Mouse (Mus musculus): Measurements from ENCODE around the gene Rnf225. TPM values are rescaled to one million over a fixed set of nuclear protein-coding genes. Genes with fewer than 3 reads are reported as not detected.
A peak's percentile ranks its signal among the peaks of the same experiment; 100 is the strongest.
"Not testable (repeated sequence)": the region's sequence is repeated elsewhere in the genome, so short reads cannot be mapped to it uniquely, and the experiment has no call there.

Gene Rnf225
- polyA plus RNA-seq, 1 experiment: 0.86 TPM

DNA sequence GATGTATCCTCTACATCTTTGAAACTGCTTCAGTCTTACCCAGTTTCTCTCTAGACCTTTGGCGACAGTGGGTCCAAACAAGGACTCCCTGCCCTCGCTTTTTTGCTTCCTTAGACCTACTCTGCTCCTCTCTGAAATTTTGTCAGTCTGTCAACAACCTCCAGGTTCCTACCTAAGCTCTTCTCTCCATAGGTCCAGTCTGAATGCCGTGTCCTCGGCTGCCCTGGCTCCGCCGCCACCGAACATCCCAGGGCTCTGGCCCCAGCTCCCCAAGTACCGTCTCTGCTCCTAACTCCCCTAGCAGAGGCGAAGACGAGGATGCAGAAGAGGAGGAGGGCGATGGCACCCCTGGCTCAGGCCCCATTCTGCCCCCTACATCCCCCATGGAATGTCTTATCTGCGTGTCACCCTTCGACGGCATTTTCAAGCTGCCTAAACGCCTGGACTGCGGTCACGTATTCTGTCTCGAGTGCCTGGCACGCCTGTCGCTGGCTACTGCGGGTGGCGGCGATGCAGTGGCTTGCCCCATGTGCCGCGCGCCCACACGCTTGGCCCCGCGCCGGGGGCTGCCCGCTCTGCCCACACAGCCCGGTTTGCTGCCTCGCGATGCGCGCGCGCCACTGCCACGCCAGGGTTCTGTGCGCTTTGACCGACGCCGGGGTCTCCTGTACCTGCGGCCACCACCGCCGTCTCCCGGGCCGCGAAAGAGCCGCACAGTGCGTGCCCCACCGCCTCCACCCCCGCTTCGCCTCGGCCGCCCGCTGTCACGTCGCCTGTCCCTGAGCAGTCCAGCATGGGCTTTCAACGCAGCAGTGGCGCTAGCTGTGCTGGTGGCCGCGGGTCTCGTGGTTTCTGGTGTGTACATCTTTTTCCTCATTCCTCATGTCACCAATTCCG is 725 bp downstream of the Rnf225 start:
- peak in 1 of 2 experiments; percentile 42 for DNase-seq (ENCODE audit: extremely low spot score in 1 of 2, low spot score in 1 of 2)

DNA sequence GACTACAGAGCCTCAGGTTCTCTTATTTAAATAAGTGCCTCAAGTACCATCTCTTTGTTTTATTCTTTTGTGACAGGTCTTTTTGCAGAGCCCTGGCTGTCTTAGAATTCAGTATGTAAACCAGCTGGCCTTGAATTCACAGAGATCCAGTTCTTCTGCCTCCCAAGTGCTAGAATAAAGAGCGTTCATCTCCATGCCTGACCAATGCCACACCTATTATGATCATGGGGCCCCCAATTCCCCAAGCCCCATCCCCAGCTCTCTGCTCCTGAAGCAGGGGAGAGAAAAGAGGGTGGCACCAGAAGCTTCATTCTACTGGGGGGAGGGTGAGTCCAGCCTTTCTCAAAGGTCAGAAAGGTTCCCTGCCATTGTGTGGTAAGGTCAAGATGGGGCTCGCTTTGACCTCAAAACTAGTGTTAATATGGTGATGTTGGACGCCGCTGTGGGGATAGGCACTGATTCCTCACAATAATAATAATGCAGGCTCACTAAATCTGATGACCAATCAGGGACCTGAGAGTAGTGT is 6.5 kb downstream of the Rnf225 start:
- no peak for DNase-seq (ENCODE audit: extremely low spot score in 1 of 2, low spot score in 1 of 2)

DNA sequence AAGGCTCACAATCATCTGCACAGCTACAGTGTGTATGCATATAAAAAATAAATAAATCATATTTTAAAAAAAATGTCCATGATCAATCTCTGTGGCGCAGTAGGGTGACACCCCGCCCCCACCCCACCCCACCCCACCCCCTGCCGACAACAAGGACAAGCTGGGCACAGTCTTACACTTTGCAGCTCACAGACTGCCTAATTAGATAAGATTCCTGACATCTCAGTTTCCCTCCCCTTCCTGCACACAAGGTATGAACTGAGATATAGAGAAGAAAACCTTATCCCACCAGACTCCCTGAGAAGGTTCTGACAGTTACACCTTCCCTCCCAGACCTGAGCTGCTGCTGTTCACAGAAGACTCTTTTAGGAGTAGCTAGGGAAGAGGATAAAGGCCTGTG is 7.6 kb downstream of the Rnf225 start:
- DNase-seq (ENCODE audit: extremely low spot score in 1 of 2, low spot score in 1 of 2): no peak

DNA sequence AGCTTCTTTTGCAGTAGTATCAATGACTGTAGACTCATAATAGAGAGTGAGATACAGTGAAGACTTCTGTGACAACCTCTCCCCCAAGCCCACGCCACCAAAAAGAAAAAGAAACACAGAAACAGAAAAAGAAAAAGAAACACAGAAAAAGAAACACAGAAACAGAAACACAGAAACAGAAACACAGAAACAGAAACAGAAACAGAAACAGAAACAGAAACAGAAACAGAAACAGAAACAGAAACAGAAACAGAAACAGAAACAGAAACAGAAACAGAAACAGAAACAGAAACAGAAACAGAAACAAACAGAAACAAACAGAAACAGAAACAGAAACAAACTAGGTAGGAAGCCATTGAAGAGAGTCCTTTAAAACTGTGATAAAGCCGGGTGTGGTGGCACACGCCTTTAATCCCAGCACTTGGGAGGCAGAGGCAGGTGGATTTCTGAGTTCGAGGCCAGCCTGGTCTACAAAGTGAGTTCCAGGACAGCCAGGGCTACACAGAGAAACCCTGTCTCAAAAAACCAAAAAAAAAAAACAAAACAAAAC is 10.1 kb downstream of the Rnf225 start:
- DNase-seq (ENCODE audit: extremely low spot score in 1 of 2, low spot score in 1 of 2): not testable (repeated sequence)

DNA sequence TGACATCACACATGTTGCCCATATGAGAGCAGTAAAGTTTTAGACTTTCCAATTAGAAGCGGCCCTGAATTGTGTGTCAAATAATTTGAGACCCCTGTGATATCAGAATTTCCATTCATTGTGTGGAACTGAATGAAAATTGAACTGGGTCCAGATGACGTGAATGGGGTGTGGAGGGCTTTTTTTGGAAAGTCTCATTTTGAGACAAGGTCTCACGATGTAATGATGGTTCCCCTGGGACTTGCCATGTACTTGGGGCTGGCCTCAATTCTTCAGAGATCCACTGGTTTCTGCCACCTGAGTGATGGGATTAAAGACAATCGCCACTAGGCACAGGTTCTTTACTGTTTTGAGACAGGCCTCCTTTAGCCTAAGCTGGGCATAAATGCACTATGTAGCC is 13.4 kb downstream of the Rnf225 start:
- no peak for DNase-seq (ENCODE audit: extremely low spot score in 1 of 2, low spot score in 1 of 2)

DNA sequence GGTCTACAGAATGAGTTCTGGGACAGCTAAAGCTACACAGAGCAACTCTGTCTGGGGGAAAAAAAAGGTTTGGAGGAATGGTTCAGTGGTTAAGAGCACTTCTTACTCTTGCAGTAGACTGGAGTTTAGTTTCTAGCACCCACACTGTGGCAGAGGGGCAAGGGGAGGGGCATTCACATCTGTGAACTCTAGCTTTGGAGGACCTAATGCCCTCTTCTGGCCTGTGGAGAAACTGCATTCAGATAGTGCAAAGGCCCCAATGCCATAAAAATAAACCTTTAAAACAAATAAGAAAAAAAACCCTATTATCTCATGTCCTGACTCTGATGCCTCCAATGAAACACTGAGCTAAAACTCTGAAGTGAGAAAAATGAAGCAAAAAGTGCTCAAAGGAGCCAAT is 16.3 kb downstream of the Rnf225 start:
- no peak for DNase-seq (ENCODE audit: extremely low spot score in 1 of 2, low spot score in 1 of 2)

DNA sequence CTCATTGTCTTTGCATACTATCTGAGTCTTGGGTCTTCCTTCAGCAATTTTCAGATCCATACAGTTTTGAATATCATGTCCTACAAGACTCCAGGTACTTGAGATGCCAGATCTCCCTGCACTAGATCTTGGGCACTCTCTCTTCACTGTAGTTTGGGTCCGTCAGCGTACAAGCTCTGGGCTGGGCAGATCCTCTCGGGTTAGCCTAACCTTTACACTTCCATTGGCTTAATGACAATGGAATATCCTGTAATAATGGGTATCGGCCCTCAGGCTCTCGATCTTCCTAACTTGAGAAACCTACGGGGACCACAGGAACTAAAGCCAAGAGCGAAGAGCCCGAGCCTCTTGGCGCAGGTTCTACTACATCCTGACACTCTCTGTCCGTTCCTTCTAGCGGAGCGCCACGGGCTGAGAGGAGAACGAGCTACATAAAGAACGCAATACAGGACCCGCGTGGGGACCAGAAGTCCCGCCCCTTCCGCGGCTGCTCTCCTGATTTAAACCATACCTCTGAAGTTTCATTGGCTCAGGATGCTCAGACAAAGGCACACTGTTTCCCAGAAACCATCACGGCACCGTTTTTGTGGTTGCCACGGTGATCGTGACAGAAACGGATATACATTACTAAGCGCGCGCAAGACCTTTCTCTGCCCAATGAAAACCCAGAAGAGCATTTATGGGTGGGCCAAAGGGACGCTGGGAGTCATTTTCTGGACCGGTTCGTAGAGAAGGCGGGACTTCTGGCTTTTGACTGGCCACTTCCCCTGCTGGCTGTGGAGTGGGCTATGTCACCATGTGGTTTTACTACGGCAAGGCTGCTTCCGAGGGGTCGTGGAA is 22.0 kb downstream of the Rnf225 start:
- DNase-seq (ENCODE audit: extremely low spot score in 1 of 2, low spot score in 1 of 2): peak; percentile 98 to 99

DNA sequence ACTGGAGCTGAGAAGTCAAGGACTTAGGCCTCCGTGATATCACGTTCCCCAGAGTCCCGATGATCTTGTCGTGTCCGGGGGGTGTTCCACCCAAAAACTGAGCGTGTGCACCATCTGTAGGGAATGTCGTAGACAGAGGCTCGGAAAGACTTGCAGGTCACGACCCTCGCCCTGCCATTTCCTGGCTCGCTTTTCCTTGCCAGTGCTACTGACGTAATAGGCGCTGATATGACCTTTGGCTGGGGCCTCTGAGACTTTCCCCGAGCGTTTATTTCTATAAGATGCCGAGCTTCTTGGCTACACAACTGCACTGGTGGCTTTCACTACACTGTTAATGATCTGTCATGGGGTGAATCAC is 22.6 kb downstream of the Rnf225 start:
- DNase-seq (ENCODE audit: extremely low spot score in 1 of 2, low spot score in 1 of 2): no peak

DNA sequence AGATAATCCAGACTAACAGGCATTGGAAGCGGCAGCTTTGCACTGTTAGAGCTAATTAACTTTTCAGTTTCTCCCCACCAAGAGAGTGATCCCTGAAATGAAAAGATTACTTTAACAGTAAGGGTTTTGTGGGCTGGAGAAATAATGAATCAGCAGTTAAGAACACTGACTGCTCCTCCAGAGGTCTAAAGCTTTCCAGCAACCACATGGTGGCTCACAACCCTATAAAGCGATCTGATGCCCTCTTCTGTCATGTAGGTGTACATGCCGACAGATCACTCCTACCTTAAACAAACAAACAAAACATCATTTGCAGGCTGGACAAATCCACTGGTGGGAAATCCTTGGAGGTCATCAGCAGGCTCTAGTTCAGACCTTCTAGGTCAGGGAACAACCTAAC is 27.7 kb downstream of the Rnf225 start:
- no peak for DNase-seq (ENCODE audit: extremely low spot score in 1 of 2, low spot score in 1 of 2)

DNA sequence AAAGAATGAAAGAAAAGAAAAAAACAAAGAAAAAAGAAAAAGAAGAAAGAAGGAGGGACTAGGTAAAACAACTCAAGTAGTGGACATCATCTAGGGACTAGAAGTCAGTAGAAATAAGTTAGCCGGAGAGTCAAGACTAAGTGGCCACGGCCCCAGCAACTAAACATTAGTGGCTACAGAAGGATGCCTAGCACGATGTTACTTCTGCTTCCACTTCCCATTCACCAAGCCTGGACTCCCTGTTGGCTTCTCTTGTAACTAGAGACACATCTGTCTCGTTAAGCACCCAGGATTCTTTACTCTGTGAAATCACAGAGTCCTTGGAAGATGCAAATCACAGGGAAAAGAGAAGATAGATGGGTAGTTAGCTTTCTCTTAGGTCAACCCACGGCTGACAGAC is 30.3 kb downstream of the Rnf225 start:
- DNase-seq (ENCODE audit: extremely low spot score in 1 of 2, low spot score in 1 of 2): no peak

DNA sequence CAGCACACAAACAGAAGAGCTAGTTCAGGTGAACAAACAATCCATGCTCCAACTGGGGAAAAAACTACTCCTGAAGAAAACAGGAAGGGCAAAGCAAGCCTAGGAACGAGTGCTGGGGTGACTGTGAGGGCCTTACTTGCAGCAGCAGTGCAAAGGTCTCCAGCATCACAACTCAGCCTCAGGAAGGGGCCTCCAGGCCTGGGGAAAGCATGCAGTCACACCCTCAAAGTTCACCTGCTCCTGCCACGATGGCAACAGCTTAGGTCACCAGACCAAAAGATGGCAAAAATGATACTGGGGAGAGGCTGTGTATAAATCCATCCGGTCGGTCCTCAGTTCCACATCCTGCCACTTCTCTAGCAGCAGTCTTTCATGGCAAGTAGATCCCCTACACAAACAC is 31.7 kb downstream of the Rnf225 start:
- no peak for DNase-seq (ENCODE audit: extremely low spot score in 1 of 2, low spot score in 1 of 2)

DNA sequence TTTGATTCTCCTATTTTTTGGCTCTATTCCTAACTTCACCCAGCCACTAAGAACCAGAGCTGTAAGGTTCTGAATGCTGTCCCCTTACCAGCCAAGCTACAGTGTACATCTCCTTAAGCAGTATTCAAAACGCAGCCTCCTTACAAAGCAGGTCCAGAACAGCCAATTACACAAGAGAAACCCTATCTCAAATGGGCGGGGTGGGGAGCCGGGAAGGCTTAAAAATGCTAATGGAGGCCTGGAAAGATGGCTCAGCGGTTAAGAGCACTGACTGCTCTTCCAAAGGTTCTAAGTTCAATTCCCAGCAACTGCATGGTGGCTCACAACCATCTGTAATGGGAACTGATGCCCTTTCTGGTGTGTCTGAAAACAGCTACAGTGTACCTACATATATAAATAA is 32.5 kb downstream of the Rnf225 start:
- no peak for DNase-seq (ENCODE audit: extremely low spot score in 1 of 2, low spot score in 1 of 2)

DNA sequence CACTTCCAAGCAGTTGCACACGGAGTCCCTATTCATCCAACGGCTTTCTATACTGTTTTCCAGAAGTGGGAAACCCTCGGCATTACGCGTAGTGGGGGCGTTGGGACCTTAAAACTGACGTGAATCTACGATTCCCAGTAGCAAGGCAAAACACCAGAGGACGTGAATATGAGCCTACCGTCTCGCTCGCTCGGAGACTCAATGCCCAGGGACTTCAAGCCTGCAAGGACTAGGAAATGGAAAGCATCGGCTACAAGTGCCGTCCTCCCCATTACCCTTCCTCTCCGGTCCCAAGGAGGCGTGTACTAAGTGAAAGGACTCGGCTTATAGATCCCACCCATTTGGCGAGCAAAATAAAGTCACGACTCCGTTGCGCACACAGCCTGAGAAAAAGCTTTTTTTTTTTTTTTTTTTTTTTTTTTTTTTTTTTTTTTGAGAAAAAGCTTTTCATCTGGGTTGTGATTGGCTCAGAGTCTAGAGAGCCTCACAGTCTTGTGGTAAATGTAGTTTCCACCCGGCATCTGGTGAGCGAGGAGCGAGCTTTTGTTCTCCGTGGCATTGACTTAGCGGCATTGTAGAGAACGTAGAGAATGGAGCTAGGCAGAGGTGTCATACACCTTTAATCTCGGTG is 34.4 kb downstream of the Rnf225 start:
- DNase-seq (ENCODE audit: extremely low spot score in 1 of 2, low spot score in 1 of 2): peak in 1 of 2 experiments; percentile 70

DNA sequence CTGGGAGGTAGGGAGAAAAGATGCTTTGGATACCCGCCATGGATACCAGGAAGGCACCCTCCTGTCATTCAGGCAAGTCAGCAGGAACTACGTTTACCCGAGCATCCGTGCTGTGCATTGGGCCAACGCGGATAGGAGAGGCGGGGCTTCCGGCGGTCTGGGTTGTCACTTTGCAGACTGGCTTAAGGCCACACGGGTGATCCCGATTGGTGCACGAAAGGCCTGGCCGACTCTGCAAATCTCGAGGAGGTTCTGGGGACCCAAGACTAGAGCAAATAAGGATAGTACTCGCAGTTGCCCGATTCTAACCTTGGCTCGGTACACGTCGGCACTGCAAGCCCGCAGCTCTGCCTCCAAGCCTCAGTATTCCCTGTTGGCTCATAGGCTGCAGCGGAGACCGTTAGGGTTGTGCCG is 38.5 kb downstream of the Rnf225 start, which contains the start of gene Zfp324:
Zfp324 (plus strand) TSS at position 161 of the 414 bp plus-strand sequence.
- DNase-seq (ENCODE audit: extremely low spot score in 1 of 2, low spot score in 1 of 2): peak; percentile 93 to 94

DNA sequence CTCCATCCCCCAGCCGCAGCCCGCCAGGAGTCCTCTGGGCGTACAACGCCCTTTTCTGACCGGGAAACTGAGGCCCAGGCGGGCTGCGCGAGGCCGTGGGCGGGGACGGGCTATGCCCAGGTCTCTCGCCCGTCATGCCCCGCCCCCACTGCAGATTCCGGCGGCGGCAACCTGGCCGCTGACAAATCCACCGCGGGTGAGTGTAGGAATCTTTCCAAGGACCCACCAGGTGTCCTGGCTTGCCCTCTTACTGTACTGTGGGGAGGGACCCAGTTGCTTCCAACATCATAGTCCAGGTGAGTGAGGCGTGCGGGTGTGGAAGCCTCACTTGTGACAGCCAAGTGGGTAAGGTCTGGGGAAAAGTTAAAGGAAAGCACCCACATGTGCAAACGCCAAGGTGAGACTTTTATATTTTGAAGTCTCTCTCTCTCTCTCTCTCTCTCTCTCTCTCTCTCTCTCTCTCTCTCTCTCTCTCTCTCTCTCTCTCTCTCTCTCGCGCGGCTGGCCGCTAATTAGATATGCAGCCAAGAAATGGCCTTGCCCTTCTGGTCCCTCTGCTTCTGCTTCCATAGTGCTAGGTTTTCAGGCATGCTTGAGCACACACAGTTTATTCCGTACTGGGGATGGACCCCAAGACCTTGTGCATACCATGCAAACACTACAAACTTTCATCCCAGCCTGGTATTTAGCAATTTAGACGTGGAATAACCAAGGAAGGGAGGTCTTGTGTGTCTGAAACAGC is 39.1 kb downstream of the Rnf225 start:
- DNase-seq (ENCODE audit: extremely low spot score in 1 of 2, low spot score in 1 of 2): peak in 1 of 2 experiments; percentile 52

DNA sequence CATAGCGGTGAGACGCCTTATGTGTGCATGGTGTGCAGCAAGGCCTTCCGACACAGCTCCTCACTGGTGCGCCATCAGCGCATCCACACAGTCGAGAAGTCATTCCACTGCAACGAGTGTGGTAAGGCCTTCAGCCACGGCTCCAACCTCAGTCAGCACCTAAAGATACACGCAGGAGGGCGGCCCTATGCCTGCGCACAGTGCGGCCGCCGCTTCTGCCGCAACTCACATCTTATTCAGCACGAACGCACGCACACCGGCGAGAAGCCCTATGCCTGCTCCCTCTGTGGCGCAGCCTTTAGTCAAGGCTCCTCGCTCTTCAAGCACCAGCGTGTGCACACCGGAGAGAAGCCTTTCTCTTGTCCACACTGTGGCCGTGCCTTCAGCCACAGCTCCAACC is 43.7 kb downstream of the Rnf225 start:
- DNase-seq (ENCODE audit: extremely low spot score in 1 of 2, low spot score in 1 of 2): no peak

DNA sequence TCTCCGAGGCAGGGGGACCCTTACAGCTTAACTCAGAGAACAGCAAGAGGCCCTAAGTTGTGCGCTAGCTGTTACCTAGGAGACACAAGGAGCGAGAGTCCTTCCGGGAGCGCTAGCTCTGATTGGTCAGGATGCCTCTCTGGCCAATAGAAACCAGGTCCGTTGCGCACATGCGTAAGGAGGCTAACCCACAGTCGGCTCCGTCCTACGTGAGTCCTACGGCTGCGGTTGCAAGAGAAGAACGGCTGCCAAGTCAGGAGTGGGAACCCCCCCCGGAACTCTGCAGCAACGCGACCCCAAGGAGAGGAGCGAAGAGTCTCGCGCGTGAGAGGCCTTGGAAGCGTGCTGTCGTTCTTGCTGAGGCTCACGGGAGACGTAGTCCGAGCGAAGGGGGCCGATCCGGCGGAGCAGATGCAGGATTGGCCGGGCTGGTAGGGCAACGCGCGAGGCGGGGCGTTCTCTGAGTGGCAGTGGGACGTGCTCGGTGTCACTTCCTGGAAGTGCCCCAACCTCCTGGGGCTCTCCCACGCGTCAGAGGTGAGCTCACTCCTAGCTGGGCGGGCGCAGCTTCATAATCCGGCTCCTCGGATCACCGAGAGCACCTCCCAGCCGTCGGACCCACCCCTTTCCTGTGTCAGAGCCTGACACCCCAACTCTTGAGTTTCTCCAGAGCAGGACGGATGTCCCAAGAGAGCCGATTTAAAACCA is 50.6 kb downstream of the Rnf225 start, which contains the start of gene Zfp446:
Zfp446 (plus strand) TSS at position 167 of the 708 bp plus-strand sequence.
- DNase-seq (ENCODE audit: extremely low spot score in 1 of 2, low spot score in 1 of 2): peak; percentile 98 to 99

DNA sequence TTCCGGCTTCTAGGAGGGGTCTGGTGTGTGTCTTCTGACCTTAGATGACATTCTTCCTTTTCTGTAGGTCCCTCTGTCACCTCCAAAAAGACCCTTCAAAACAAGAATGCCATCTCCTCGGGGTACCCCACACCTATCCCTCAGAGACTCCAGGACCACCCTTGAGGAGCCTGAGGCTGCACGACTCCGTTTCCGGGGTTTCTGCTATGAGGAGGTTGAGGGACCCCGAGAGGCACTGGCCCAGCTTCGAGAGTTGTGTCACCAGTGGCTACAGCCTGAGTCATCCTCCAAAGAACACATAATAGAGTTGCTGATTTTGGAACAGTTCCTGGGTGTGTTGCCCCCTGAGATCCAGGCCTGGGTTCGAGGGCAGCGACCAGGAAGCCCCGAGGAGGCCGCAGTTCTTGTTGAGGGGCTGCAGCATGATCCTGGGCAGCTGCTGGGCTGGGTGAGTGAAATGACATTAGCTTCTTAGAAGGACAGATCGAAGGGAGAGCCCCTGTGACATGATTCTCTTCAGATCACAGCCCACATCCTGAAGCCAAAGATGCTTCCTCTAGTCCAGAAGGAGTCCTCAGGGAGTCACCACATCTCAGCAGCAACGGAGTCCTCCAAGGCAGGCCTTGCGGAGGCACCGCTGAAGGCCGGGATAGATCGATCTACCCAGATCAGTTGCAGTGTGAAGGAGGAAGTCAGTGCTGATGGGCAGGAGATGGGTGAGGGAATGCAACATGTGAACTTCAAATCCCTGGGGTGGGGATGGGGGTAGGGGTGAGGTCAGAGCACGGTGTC is 51.9 kb downstream of the Rnf225 start:
- DNase-seq (ENCODE audit: extremely low spot score in 1 of 2, low spot score in 1 of 2): no peak
